Mouse (Mus musculus): ENCODE results near the gene Fam169a. TPM values are rescaled to one million over a fixed set of nuclear protein-coding genes. Genes with fewer than 3 reads are reported as not detected.
A peak's percentile ranks its signal among the peaks of the same experiment; 100 is the strongest.
"Not testable (repeated sequence)": the region's sequence is repeated elsewhere in the genome, so short reads cannot be mapped to it uniquely, and the experiment has no call there.

The Fam169a gene
- total RNA-seq, 2 experiments from 2014 or later, result not detected

DNA sequence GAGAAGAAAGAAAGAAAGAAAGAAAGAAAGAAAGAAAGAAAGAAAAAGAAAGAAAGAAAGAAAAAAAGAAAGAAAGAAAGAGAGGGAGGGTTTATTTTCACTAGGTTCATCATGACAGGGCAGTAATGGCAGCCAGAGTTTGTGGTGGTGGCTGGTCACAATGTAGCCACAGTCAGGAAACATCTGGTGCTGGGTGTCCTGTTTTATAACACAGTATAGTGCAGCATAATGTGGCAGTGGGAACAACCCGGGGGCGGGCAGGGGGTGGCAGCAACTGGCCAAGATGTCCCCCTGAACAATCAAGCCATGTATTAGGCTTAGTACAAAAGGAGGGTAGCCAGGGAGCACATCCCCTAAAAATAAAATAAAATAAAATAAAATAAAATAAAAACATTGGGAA, 3.7 kb upstream of the Fam169a start:
- H3K4me3 ChIP-seq, result no peak overlapping the region
- intact Hi-C loops (cut with DNase I), result no loop called here
- DNase-seq, result no peak
- TF ChIP-seq CTCF (IDR thresholded peaks at IDR 0.05), result no peak
- H3K27ac ChIP-seq, result no peak overlapping the region

DNA sequence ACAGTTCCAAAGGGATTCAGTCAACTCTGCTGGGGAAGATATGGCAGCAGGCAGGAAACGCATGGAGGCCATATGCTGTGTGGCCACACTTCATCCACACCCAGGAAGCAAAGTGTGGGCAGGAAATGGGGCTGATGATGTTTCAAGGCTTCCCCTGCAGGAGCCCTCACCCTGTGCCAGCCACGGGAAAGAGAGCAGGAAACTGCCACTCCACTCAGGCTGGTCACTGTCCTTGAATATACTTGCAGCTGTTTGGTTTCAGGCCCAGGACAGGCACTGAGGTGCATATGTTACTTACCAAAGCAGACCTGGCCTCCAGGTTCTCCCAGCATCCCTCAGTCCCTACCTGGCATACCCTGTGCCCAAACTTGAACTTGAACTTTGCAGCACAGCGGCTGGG, 2.7 kb upstream of the Fam169a start:
- no peak for TF ChIP-seq CTCF (IDR thresholded peaks at IDR 0.05)
- no peak for DNase-seq
- H3K27ac ChIP-seq, result no peak overlapping the region
- no peak overlapping the region for H3K4me3 ChIP-seq
- intact Hi-C loops (cut with DNase I), result no loop called here

- DNase-seq; H3K27ac ChIP-seq; H3K4me3 ChIP-seq; intact Hi-C loops (cut with DNase I): not testable (repeated sequence)
These were observed 2.1 kb upstream of the Fam169a start for GRCm38 (mm10) chr13:97064844-97065621.

- DNase-seq, result no peak
- no peak overlapping the region for H3K4me3 ChIP-seq
- TF ChIP-seq CTCF (IDR thresholded peaks at IDR 0.05), result no peak
- H3K27ac ChIP-seq, result no peak overlapping the region
- intact Hi-C loops (cut with DNase I), result no loop called here
These were observed 605 bp downstream of the Fam169a start for GRCm38 (mm10) chr13:97067691-97068090.

DNA sequence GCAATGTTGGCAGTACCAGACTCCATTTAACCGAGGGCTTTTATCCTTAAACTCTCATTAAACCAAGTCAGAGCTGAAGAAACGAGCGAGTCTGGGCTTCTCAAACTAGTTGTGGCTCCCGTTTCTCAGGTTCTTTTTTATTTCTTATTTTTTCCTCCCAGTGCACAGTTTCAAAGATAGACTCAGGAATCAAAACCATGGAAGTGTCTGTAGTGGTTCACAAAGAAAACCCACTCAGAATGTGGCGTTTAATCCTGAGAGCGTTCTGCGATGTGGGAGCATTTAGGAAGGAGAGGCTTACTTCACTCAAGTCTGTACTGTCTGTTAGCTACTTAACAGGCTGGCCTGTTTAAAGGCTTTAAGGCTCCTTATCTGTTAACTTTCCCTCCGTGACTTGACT, 1.1 kb downstream of the Fam169a start:
- intact Hi-C loops (cut with DNase I), result no loop called here
- H3K4me3 ChIP-seq, result no peak overlapping the region
- DNase-seq, result no peak
- no peak for TF ChIP-seq CTCF (IDR thresholded peaks at IDR 0.05)
- H3K27ac ChIP-seq, result no peak overlapping the region

GRCm38 (mm10) chr13:97070931-97071625, 4.0 kb downstream of the Fam169a start:
- no peak for TF ChIP-seq CTCF (IDR thresholded peaks at IDR 0.05)
- DNase-seq, result no peak

DNA sequence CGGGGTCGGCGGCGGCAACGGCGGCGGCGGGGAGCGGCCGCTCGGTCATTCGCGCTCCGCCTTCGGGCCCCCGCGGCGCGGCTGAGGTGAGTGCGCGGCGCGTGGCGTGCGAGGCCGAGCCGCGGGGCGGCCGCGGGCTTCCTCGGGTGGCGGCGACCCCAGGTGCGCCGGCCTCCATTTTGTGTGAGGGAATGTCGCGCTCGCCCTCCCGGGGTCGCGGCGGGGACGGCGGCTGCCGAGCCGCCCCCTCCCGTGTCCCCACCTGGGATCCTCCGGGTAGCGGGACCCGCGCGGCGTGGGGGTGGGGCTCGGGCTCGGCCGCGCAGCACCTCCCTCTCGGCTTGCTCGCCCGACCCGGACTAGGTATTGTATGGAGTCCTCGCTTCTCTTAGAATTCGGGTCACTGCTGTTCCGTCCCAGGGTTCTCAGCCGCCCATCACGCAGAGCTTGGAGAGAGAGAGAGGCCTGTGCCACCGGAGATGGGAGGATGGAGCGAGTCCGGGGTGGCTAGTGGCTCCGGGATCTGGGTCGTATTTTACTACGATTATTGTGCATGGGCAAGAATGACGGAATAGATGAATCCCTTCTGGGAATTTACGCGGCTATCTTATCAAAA, 4.6 kb downstream of the Fam169a start:
- Histone ChIP-seq H3K4me3 (peak overlapping the region; percentile 80), H3K27ac (no peak overlapping the region)
- peak; percentile 17 for DNase-seq

More at GRCm38 (mm10) chr13:97070931-97071625, 4.0 kb downstream of the Fam169a start:
- Histone ChIP-seq H3K4me3 (peak overlapping the region; percentile 80), H3K27ac (no peak overlapping the region)
- intact Hi-C loops (cut with DNase I), result loop anchor here (5.0 kb wide), 1 partner anchor 716 kb away; no protein-coding TSS in a partner anchor

GRCm38 (mm10) chr13:97073497-97073896, 6.4 kb downstream of the Fam169a start:
- Histone ChIP-seq H3K27ac (no peak overlapping the region), H3K4me3 (no peak overlapping the region)
- DNase-seq, result no peak
- intact Hi-C loops (cut with DNase I), result loop anchor here (5.0 kb wide), 1 partner anchor 714 kb away; no protein-coding TSS in a partner anchor
- no peak for TF ChIP-seq CTCF (IDR thresholded peaks at IDR 0.05)

More for the DNA sequence above, 4.6 kb downstream of the Fam169a start:
- no peak for TF ChIP-seq CTCF (IDR thresholded peaks at IDR 0.05)
- intact Hi-C loops (cut with DNase I), result loop anchor here (5.0 kb wide), 1 partner anchor 716 kb away; no protein-coding TSS in a partner anchor

DNA sequence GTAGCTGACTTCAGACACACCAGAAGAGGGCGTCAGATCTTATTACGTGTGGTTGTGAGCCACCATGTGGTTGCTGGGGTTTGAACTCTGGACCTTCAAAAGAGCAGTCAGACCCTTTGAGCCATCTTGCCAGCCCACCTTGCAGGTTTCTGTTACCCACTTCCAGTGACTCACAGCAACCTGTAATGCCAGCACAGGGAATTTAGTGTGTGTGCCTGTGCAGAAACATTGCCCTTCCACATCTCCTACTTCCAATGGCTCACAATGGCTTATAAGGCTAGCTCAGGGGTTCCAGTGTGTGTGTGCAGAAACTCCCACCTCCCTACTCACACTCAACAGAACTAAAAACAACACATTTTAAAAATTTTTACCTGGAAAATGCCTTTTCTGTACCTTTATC, 10.5 kb downstream of the Fam169a start:
- intact Hi-C loops (cut with DNase I), result no loop called here
- no peak for DNase-seq
- no peak overlapping the region for H3K27ac ChIP-seq
- H3K4me3 ChIP-seq, result no peak overlapping the region
- TF ChIP-seq CTCF (IDR thresholded peaks at IDR 0.05), result no peak

DNA sequence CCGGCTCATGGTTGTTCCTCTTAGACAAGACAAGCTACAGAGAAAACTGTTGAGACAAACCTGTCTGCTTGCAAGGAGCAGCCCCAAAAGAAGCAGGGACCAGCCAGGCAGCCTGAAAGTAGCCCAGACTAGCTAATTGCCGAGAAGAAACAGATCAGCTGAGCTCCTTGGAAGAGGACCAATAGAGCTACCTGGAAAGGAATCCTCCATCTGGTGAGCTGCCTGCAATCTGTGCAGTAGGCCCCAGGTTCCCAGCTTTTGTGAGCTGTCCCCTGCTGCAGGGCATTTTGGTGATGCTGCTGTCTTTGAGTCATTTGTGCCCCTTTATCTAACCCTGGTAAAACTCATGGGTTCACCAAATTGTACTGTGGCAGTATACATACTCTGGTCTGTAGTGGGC, 13.1 kb downstream of the Fam169a start:
- intact Hi-C loops (cut with DNase I), result no loop called here
- Histone ChIP-seq H3K4me3 (no peak overlapping the region), H3K27ac (no peak overlapping the region)
- TF ChIP-seq CTCF (IDR thresholded peaks at IDR 0.05), result no peak
- no peak for DNase-seq

DNA sequence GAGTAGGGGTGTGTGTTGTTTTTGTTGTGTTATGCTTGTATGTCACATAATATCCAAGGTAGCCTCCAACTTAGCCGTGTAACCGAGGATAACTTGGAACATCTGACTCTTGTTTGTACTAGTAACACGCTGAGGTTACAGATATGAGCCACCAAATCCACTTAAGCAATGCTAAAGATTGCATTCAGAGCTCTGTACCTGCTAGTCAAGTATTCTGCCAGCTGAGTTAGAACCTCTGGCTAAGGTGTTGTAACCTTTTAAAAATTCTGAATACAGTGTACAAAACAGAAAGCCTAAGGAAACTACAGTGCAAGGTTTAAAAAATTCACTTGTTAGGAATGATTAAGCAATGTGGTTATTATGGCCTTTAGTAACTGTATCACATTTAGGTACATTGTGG, 13.5 kb downstream of the Fam169a start:
- intact Hi-C loops (cut with DNase I), result no loop called here
- Histone ChIP-seq H3K27ac (no peak overlapping the region), H3K4me3 (no peak overlapping the region)
- TF ChIP-seq CTCF (IDR thresholded peaks at IDR 0.05), result no peak
- no peak for DNase-seq

DNA sequence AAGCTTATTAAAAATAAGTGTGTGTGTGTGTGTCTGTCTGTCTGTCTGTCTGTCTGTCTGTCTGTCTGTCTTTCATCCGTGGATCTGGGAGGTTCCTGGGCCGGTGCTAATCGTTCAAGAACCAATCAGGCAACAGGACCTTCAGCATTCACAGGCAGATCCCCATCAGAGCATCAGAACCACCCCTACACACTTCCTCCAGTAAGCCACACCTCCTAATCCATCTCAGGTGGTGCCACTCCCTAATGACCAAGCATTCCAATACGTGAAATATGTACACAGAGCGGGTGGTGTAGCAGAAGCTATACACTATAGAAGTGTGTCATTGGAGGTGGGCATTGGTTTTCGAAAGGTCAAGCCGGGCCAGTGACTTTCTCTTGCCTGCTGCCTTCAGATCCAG, 15.3 kb downstream of the Fam169a start:
- H3K27ac ChIP-seq, result no peak overlapping the region
- H3K4me3 ChIP-seq, result no peak overlapping the region
- no peak for TF ChIP-seq CTCF (IDR thresholded peaks at IDR 0.05)
- DNase-seq, result no peak
- intact Hi-C loops (cut with DNase I), result no loop called here

- Histone ChIP-seq H3K4me3 (no peak overlapping the region), H3K27ac (no peak overlapping the region)
- intact Hi-C loops (cut with DNase I), result no loop called here
- DNase-seq, result no peak
- TF ChIP-seq CTCF (IDR thresholded peaks at IDR 0.05), result no peak
These were observed 19.2 kb downstream of the Fam169a start for GRCm38 (mm10) chr13:97086316-97086715.
